Mouse (Mus musculus) heart, adult 2 months (tissue): Measurements from ENCODE around the gene Tmem177. TPM values are rescaled to one million over a fixed set of nuclear protein-coding genes. Genes with fewer than 3 reads are reported as not detected.

Experiments used
- DNase-seq, 2 experiments: peaks; one replicate each; pipeline ENCODE4 v3.0.0; 2021
- H3K27ac ChIP-seq: fragments of 200-600 bp; 2 replicates; pipeline ENCODE4 v1.8.1; 2022
- H3K27me3 ChIP-seq: fragments of 200-500 bp; 2 replicates; pipeline ENCODE4 v1.6.1; 2012; ENCODE audit warnings: mild to moderate bottlenecking, low read length, inconsistent platforms, mixed read lengths; ENCODE audit not compliant: control insufficient read depth, insufficient read depth
- H3K36me3 ChIP-seq: fragments of 200-500 bp; 2 replicates; pipeline ENCODE4 v1.6.1; 2012; ENCODE audit warnings: low read length, inconsistent platforms; ENCODE audit not compliant: control insufficient read depth, insufficient read depth
- H3K4me1 ChIP-seq: fragments of 200-500 bp; 2 replicates; pipeline ENCODE4 v1.6.1; 2011; ENCODE audit warnings: low read length; ENCODE audit not compliant: control insufficient read depth, insufficient read depth
- H3K4me3 ChIP-seq: fragments of 200-600 bp; 2 replicates; pipeline ENCODE4 v1.8.1; 2022
- H3K79me2 ChIP-seq: fragments of 200-500 bp; replicated peaks from 2 replicates; pipeline ENCODE4 v1.6.1; 2012; ENCODE audit warnings: mild to moderate bottlenecking, inconsistent platforms, low read length, moderate library complexity, mixed read lengths; ENCODE audit not compliant: control insufficient read depth, insufficient read depth
- H3K9ac ChIP-seq: fragments of 200-500 bp; 2 replicates; pipeline ENCODE4 v1.6.1; 2012; ENCODE audit warnings: low read depth, mild to moderate bottlenecking, control low read depth, inconsistent platforms, low read length, mixed read lengths
- CTCF ChIP-seq: fragments of 200-600 bp; IDR thresholded peaks from 2 replicates; pipeline ENCODE4 v1.8.1; 2022; ENCODE audit warnings: antibody characterized with exemption, mild to moderate bottlenecking, moderate library complexity
- EP300 ChIP-seq: fragments of 200-500 bp; IDR thresholded peaks from 2 replicates; pipeline ENCODE4 v1.6.1; 2011; ENCODE audit warnings: low read depth, low read length, control low read depth; ENCODE audit not compliant: insufficient read depth
- POLR2A ChIP-seq: fragments of 200-500 bp; IDR thresholded peaks from 2 replicates; pipeline ENCODE4 v1.6.1; 2011; ENCODE audit warnings: mild to moderate bottlenecking, low read depth, low read length, control low read depth; ENCODE audit not compliant: insufficient read depth
- WGBS: fragments of 180-500 bp; shearing (Covaris S2); methylation state at CpG from one replicate; pipeline ENCODE4 v1.1.7; 2018; 5-methylcytosine and 5-hydroxymethylcytosine counted together
- intact Hi-C: fragments of 180-260 bp; cut with DNase I; formaldehyde crosslinking; loops from one replicate; pipeline ENCODE4 v1.15.1; 2025
- polyA plus RNA-seq: library from polyadenylated mRNA; depleted of rRNA; stranded (reverse); fragments of >200 nt; gene quantifications from 2 replicates; pipeline ENCODE4 v1.2.3, GENCODE M21; 2012
- total RNA-seq, 2 experiments: library from RNA; stranded (reverse); gene quantifications; 2 replicates each; pipeline ENCODE4 v1.2.3; 2021

The Tmem177 gene
- total and polyA plus RNA-seq, 3 experiments, result 7.5 to 10.6 (median 9.8) TPM

- TF ChIP-seq CTCF (no peak), POLR2A (no peak), EP300 (no peak)
- DNase-seq, result no peak
- H3K79me2 ChIP-seq, result no peaks in the 10 kb centered on the region
- H3K27ac ChIP-seq, result no peak overlapping the region
- H3K9ac ChIP-seq, result no peak overlapping the region
- no peaks in the 10 kb centered on the region for H3K36me3 ChIP-seq
- H3K4me3 ChIP-seq, result no peak overlapping the region
- 43% methylated on average over 7 of the region's 7 CpGs for WGBS
- no peaks in the 10 kb centered on the region for H3K27me3 ChIP-seq
- intact Hi-C loops, result no loop called here
- peaks cover 2% of the 10 kb centered on the region; the same call in 1 of the 2 replicates for H3K4me1 ChIP-seq
Observed at GRCm38 (mm10) chr1:119886320-119886719, 26.7 kb downstream of the Tmem177 start.

GRCm38 (mm10) chr1:119884272-119884671 is 28.7 kb downstream of the Tmem177 start:
- Histone ChIP-seq H3K36me3 (no peaks in the 10 kb centered on the region), H3K79me2 (no peaks in the 10 kb centered on the region), H3K4me3 (no peak overlapping the region), H3K4me1 (peaks cover 2% of the 10 kb centered on the region; the same call in 1 of the 2 replicates), H3K27ac (no peak overlapping the region), H3K9ac (no peak overlapping the region), H3K27me3 (no peaks in the 10 kb centered on the region)
- no peak for DNase-seq
- 71% methylated on average over 3 of the region's 3 CpGs for WGBS
- intact Hi-C loops, result no loop called here
- TF ChIP-seq EP300, result no peak
- TF ChIP-seq POLR2A, result no peak
- no peak for TF ChIP-seq CTCF

GRCm38 (mm10) chr1:119878909-119879308 is 34.1 kb downstream of the Tmem177 start:
- H3K27me3 ChIP-seq, result no peaks in the 10 kb centered on the region
- H3K79me2 ChIP-seq, result no peaks in the 10 kb centered on the region
- no peak overlapping the region for H3K27ac ChIP-seq
- TF ChIP-seq POLR2A (no peak), EP300 (no peak), CTCF (no peak)
- no peaks in the 10 kb centered on the region for H3K36me3 ChIP-seq
- H3K4me3 ChIP-seq, result no peak overlapping the region
- no peaks in the 10 kb centered on the region for H3K4me1 ChIP-seq
- WGBS, result 75% methylated on average over 7 of the region's 7 CpGs
- H3K9ac ChIP-seq, result no peak overlapping the region
- peak in 1 of 2 experiments; percentile 26 for DNase-seq
- intact Hi-C loops, result no loop called here

- WGBS, result 94% methylated on average over 4 of the region's 4 CpGs
- Histone ChIP-seq H3K27me3 (no peaks in the 10 kb centered on the region), H3K4me1 (no peaks in the 10 kb centered on the region), H3K9ac (no peak overlapping the region), H3K36me3 (no peaks in the 10 kb centered on the region), H3K79me2 (no peaks in the 10 kb centered on the region), H3K27ac (no peak overlapping the region), H3K4me3 (no peak overlapping the region)
- intact Hi-C loops, result no loop called here
- DNase-seq, result no peak
- TF ChIP-seq CTCF (no peak), EP300 (no peak), POLR2A (no peak)
Observed at GRCm38 (mm10) chr1:119877469-119877868, 35.5 kb downstream of the Tmem177 start.

- Histone ChIP-seq H3K4me3 (no peak overlapping the region), H3K79me2 (no peaks in the 10 kb centered on the region), H3K27me3 (no peaks in the 10 kb centered on the region), H3K36me3 (no peaks in the 10 kb centered on the region), H3K9ac (no peak overlapping the region), H3K4me1 (no peaks in the 10 kb centered on the region), H3K27ac (no peak overlapping the region)
- WGBS, result 66% methylated on average over 13 of the region's 13 CpGs
- TF ChIP-seq CTCF (no peak), EP300 (no peak), POLR2A (no peak)
- intact Hi-C loops, result no loop called here
- no peak for DNase-seq
Observed at GRCm38 (mm10) chr1:119868395-119869161, 44.4 kb downstream of the Tmem177 start.

GRCm38 (mm10) chr1:119867300-119867699 is 45.7 kb downstream of the Tmem177 start:
- no peak overlapping the region for H3K27ac ChIP-seq
- no peak for TF ChIP-seq POLR2A
- no peak for TF ChIP-seq EP300
- TF ChIP-seq CTCF, result no peak
- H3K27me3 ChIP-seq, result no peaks in the 10 kb centered on the region
- no peaks in the 10 kb centered on the region for H3K36me3 ChIP-seq
- no peaks in the 10 kb centered on the region for H3K4me1 ChIP-seq
- intact Hi-C loops, result no loop called here
- no peak for DNase-seq
- no peaks in the 10 kb centered on the region for H3K79me2 ChIP-seq
- no peak overlapping the region for H3K9ac ChIP-seq
- WGBS, result 50% methylated on average over 2 of the region's 2 CpGs
- H3K4me3 ChIP-seq, result no peak overlapping the region
